ENCODE assay signal across 8 mouse cellular contexts in genomic region chr10:60685764-60686640, GRCm38 (mm10). TPM values are rescaled to one million over a fixed set of nuclear protein-coding genes. Genes with fewer than 3 reads are reported as not detected.
DNase-seq lines count a peak whose midpoint lies in the region; ATAC-seq and TF ChIP-seq lines count a peak whose summit lies in the region.

No protein-coding gene starts in this region.

- H3K9ac ChIP-seq in kidney, postnatal 0 days (ENCODE audit: low read depth, low read length) = no peak overlapping the region
- H3K9ac ChIP-seq in hindbrain, embryonic 12.5 days = peak overlapping the region; percentile 64
- H3K9ac ChIP-seq in midbrain, postnatal 0 days (replicated peaks; ENCODE audit: low read length, poor library complexity, severe bottlenecking) = no peak overlapping the region; the same call in 1 of the 2 replicates

- 5% methylated on average over 50 of the region's 50 CpGs for WGBS in kidney, postnatal 0 days
- WGBS in hindbrain, embryonic 12.5 days = 7% methylated on average over 50 of the region's 50 CpGs
- WGBS in midbrain, postnatal 0 days = 5% methylated on average over 50 of the region's 50 CpGs

- peak overlapping the region; percentile 46 for H3K4me3 ChIP-seq in kidney, postnatal 0 days (replicated peaks; ENCODE audit: low read depth, low read length)
- peak overlapping the region; percentile 51 for H3K4me3 ChIP-seq in hindbrain, embryonic 12.5 days
- H3K4me3 ChIP-seq in midbrain, postnatal 0 days (ENCODE audit: low read depth, low read length) = peak overlapping the region; percentile 64

- H3K4me2 ChIP-seq in kidney, postnatal 0 days (ENCODE audit: low read length) = peak overlapping the region; percentile 99
- peak overlapping the region; percentile 100 for H3K4me2 ChIP-seq in hindbrain, embryonic 12.5 days (replicated peaks)
- peak overlapping the region; percentile 97 for H3K4me2 ChIP-seq in midbrain, postnatal 0 days (ENCODE audit: low read depth, low read length, poor library complexity, severe bottlenecking)

- H3K27ac ChIP-seq in kidney, postnatal 0 days = no peak overlapping the region
- no peak overlapping the region for H3K27ac ChIP-seq in hindbrain, embryonic 12.5 days
- no peak overlapping the region for H3K27ac ChIP-seq in midbrain, postnatal 0 days (ENCODE audit: low read depth, low read length)

- H3K27me3 ChIP-seq in kidney, postnatal 0 days (ENCODE audit: insufficient read depth, low read length) = peaks cover 41% of the 10 kb centered on the region
- peaks cover 82% of the 10 kb centered on the region for H3K27me3 ChIP-seq in hindbrain, embryonic 12.5 days
- peaks cover 64% of the 10 kb centered on the region for H3K27me3 ChIP-seq in midbrain, postnatal 0 days (ENCODE audit: insufficient read depth, low read length)

- DNase-seq in kidney, postnatal 0 days (ENCODE audit: low spot score) = no peak
- no peak for DNase-seq in kidney, adult 11 months
- peak; percentile 34 for DNase-seq in embryo, embryonic 11 days
- DNase-seq in midbrain, postnatal 0 days (ENCODE audit: low spot score) = no peak
- DNase-seq in spleen, postnatal 4 days (ENCODE audit: low spot score in 2 of 2) = no peak
- DNase-seq in yolk sac, embryonic 10.5 days (ENCODE audit: low spot score) = no peak
- no peak for DNase-seq in spleen, postnatal 14 days (ENCODE audit: low spot score in 2 of 2)

- no peaks in the 10 kb centered on the region for H3K9me3 ChIP-seq in kidney, postnatal 0 days (replicated peaks; ENCODE audit: low read length)
- H3K9me3 ChIP-seq in hindbrain, embryonic 12.5 days (replicated peaks) = no peaks in the 10 kb centered on the region
- H3K9me3 ChIP-seq in midbrain, postnatal 0 days (ENCODE audit: low read length) = no peaks in the 10 kb centered on the region

- no peak for TF ChIP-seq CTCF in kidney, postnatal 0 days (IDR thresholded peaks at IDR 0.05; ENCODE audit: low read depth)
- TF ChIP-seq CTCF in midbrain, postnatal 0 days (IDR thresholded peaks at IDR 0.05) = no peak

- no peaks in the 10 kb centered on the region for H3K36me3 ChIP-seq in kidney, postnatal 0 days (ENCODE audit: insufficient read depth, low read length)
- H3K36me3 ChIP-seq in hindbrain, embryonic 12.5 days = no peaks in the 10 kb centered on the region
- no peaks in the 10 kb centered on the region for H3K36me3 ChIP-seq in midbrain, postnatal 0 days (ENCODE audit: insufficient read depth, low read length)

- ATAC-seq in kidney, postnatal 0 days (replicated peaks; ENCODE audit: low FRiP score, low read depth) = no peak
- no peak for ATAC-seq in hindbrain, embryonic 12.5 days (ENCODE audit: low FRiP score)
- no peak for ATAC-seq in midbrain, postnatal 0 days (ENCODE audit: low FRiP score)

- H3K4me1 ChIP-seq in kidney, postnatal 0 days (replicated peaks; ENCODE audit: insufficient read depth, low read length) = peaks cover 7% of the 10 kb centered on the region; the same call in 1 of the 2 replicates
- peaks cover 18% of the 10 kb centered on the region for H3K4me1 ChIP-seq in hindbrain, embryonic 12.5 days
- H3K4me1 ChIP-seq in midbrain, postnatal 0 days (ENCODE audit: insufficient read depth, low read length) = peaks cover 10% of the 10 kb centered on the region; the same call in 1 of the 2 replicates

RNA-seq across cellular contexts. Expression of gene Cdh23, which starts 10.3 kb away (rescaled TPM):
- polyA plus RNA-seq in kidney, postnatal 0 days (2015; fragmentation: Nextera tagmentation; extraction: Ambion mirVana) = 0.25 and 0.28 TPM in 2 replicates
- polyA plus RNA-seq in hindbrain, embryonic 12.5 days (2016; fragmentation: Nextera tagmentation; extraction: Ambion mirVana) = 0.19 and 0.44 TPM in 2 replicates
- total RNA-seq in midbrain, postnatal 0 days (2014; rRNA removed) = 20.8 and 24.7 TPM in 2 replicates
- polyA plus RNA-seq in midbrain, postnatal 0 days (2015; fragmentation: Nextera tagmentation; extraction: Ambion mirVana) = 4.4 and 4.8 TPM in 2 replicates
